Mouse (Mus musculus) ES-Bruce4 (cell line): ENCODE data around the gene Sec11a. TPM values are rescaled to one million over a fixed set of nuclear protein-coding genes. Genes with fewer than 3 reads are reported as not detected.

Experiments used
- H3K27ac ChIP-seq: 2 replicates; pipeline ENCODE4 v1.5.1; 2012; ENCODE audit warnings: low read length, inconsistent platforms; ENCODE audit not compliant: insufficient read depth
- H3K27me3 ChIP-seq: 2 replicates; pipeline ENCODE4 v1.6.1; 2012; ENCODE audit warnings: mild to moderate bottlenecking, low read length, inconsistent platforms; ENCODE audit not compliant: control insufficient read depth, poor library complexity, insufficient read depth, severe bottlenecking
- H3K36me3 ChIP-seq: 2 replicates; pipeline ENCODE4 v1.6.1; 2012; ENCODE audit warnings: inconsistent platforms, mild to moderate bottlenecking, low read length, moderate library complexity; ENCODE audit not compliant: control insufficient read depth, poor library complexity, insufficient read depth, severe bottlenecking
- H3K4me1 ChIP-seq: one replicate; pipeline ENCODE4 v1.8.1; 2011; ENCODE audit warnings: low read length; ENCODE audit not compliant: control insufficient read depth, insufficient read depth
- H3K4me3 ChIP-seq: 2 replicates; pipeline ENCODE4 v1.5.1; 2011; ENCODE audit warnings: low read depth, mild to moderate bottlenecking, low read length
- H3K9ac ChIP-seq: 2 replicates; pipeline ENCODE4 v1.6.1; 2012; ENCODE audit warnings: low read depth, mild to moderate bottlenecking, inconsistent platforms; ENCODE audit not compliant: poor library complexity, severe bottlenecking
- H3K9me3 ChIP-seq: replicated peaks from 2 replicates; pipeline ENCODE4 v1.6.1; 2012; ENCODE audit warnings: mild to moderate bottlenecking, low read length, inconsistent platforms; ENCODE audit not compliant: control insufficient read depth, poor library complexity, insufficient read depth, severe bottlenecking
- CTCF ChIP-seq: IDR thresholded peaks from one replicate; pipeline ENCODE4 v1.8.1; 2011; ENCODE audit warnings: low read depth, low read length
- EP300 ChIP-seq: IDR thresholded peaks from 2 replicates; pipeline ENCODE4 v1.6.1; 2011; ENCODE audit warnings: low read depth, low read length; ENCODE audit not compliant: insufficient read depth
- POLR2A ChIP-seq: IDR thresholded peaks from one replicate; pipeline ENCODE4 v1.8.1; 2011; ENCODE audit warnings: low read length; ENCODE audit not compliant: insufficient read depth
- polyA plus RNA-seq: library from polyadenylated mRNA; stranded (reverse); fragments of >200 nt; gene quantifications from 2 replicates; pipeline ENCODE4 v1.2.4, GENCODE M21; 2011; ENCODE audit warnings: low read depth; ENCODE audit not compliant: missing spikeins, insufficient read depth, insufficient read length

Sec11a gene
- polyA plus RNA-seq, 1 experiment, result 121 TPM

DNA sequence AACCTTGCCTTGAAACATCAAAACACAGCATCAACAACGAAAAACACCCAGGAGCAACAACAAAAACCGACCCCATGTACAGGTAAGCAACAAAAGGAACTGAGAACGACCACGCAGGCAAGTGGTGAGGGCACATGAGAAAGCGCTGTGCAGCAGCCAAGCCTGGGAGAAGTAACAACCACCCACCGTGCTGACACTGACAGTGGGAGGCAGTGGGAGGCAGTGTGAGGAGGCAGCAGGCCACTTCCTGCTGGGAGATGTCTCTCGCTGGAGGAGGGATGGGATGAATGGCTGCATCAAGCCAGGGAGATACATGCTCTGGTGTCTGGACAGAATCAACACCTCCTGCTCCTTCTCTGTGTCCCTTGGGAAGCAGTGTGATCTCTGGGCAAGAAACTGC, 50.4 kb downstream of the Sec11a start:
- no peaks in the 10 kb centered on the region for H3K27me3 ChIP-seq
- TF ChIP-seq POLR2A (no peak), EP300 (no peak), CTCF (no peak)
- H3K36me3 ChIP-seq, result peaks cover 37% of the 10 kb centered on the region
- no peaks in the 10 kb centered on the region for H3K4me1 ChIP-seq
- no peaks in the 10 kb centered on the region for H3K9me3 ChIP-seq
- H3K4me3 ChIP-seq, result no peak overlapping the region
- no peak overlapping the region for H3K9ac ChIP-seq
- H3K27ac ChIP-seq, result no peak overlapping the region

DNA sequence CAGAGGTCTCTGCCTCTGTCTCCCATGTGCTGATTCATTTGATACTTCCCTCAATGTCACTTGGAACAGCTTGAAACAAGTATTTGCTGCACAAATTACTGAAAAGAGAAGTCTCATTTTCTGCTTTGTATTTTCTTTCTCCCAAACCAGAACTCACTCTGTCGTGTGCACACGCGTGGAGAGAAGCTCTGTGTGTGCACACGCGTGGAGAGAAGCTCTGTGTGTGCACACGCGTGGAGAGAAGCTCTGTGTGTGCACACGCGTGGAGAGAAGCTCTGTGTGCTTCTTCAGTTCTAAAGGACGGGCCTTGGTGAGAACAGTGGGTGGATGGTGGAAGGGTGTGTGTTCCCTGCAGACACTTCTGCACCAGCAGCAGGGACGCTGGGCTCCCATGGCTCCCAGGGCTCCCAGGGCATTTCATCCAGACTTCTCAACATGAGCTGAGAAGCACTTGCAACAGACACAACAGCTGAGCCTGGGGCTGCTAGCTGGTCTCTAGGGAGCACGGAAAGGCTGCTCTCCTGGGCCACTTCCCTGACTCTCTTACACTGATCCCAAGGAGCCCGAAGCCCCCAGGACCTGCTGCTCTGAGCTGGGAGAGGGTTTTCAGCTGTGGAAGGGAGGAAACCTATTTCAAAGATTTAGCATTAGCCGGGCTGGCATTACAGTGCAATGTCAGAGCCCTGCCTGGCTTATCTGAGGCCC, 52.6 kb downstream of the Sec11a start:
- no peak overlapping the region for H3K27ac ChIP-seq
- no peak overlapping the region for H3K4me3 ChIP-seq
- no peak overlapping the region for H3K9ac ChIP-seq
- no peaks in the 10 kb centered on the region for H3K9me3 ChIP-seq
- TF ChIP-seq POLR2A (no peak), CTCF (no peak), EP300 (no peak)
- H3K4me1 ChIP-seq, result no peaks in the 10 kb centered on the region
- peaks cover 51% of the 10 kb centered on the region for H3K36me3 ChIP-seq
- no peaks in the 10 kb centered on the region for H3K27me3 ChIP-seq

DNA sequence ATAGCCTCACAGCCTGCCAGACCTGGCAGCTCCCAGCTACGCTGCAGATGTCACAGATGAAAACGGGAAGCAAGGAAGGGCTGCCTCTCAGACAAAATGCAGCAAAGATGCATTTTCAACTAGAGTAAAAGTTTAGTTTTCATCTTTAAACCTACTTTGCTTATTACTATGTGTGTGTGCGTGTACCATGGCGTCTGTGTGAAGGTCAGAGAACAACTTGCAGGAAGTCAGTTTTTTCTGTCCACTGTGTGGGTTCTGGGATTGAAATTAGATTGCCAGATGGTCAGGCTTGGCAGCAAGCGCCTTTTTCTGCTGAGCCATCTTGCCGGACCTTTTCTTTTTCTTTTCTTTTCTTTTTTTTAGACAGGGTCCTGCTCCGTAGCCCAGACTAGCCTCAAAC, 53.4 kb downstream of the Sec11a start:
- no peak overlapping the region for H3K27ac ChIP-seq
- H3K4me3 ChIP-seq, result no peak overlapping the region
- TF ChIP-seq EP300 (no peak), CTCF (no peak), POLR2A (no peak)
- H3K27me3 ChIP-seq, result no peaks in the 10 kb centered on the region
- H3K9ac ChIP-seq, result no peak overlapping the region
- H3K36me3 ChIP-seq, result peaks cover 51% of the 10 kb centered on the region
- H3K4me1 ChIP-seq, result peaks cover 2% of the 10 kb centered on the region
- H3K9me3 ChIP-seq, result no peaks in the 10 kb centered on the region

DNA sequence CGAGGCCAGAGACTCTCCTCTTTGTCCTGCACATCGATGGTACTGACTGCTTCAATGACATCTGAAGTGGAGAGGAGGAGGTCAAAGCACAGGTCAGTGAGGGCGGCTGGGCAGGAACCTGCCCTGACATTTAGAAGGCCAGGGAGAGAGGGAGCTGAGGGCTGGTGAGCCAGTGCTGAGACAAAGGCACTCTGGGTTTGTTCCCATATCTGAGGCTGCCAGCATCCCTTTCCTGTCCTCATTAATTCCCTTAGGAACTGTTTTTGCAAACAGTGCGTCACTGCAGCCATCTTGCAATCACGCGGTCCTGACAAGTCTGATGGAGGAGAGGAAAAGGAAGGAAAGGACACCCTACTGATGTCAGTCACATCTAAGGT, 53.8 kb downstream of the Sec11a start:
- TF ChIP-seq CTCF (no peak), EP300 (no peak), POLR2A (no peak)
- Histone ChIP-seq H3K9ac (no peak overlapping the region), H3K36me3 (peaks cover 48% of the 10 kb centered on the region), H3K27me3 (no peaks in the 10 kb centered on the region), H3K27ac (no peak overlapping the region), H3K4me1 (peaks cover 2% of the 10 kb centered on the region), H3K4me3 (no peak overlapping the region), H3K9me3 (no peaks in the 10 kb centered on the region)

DNA sequence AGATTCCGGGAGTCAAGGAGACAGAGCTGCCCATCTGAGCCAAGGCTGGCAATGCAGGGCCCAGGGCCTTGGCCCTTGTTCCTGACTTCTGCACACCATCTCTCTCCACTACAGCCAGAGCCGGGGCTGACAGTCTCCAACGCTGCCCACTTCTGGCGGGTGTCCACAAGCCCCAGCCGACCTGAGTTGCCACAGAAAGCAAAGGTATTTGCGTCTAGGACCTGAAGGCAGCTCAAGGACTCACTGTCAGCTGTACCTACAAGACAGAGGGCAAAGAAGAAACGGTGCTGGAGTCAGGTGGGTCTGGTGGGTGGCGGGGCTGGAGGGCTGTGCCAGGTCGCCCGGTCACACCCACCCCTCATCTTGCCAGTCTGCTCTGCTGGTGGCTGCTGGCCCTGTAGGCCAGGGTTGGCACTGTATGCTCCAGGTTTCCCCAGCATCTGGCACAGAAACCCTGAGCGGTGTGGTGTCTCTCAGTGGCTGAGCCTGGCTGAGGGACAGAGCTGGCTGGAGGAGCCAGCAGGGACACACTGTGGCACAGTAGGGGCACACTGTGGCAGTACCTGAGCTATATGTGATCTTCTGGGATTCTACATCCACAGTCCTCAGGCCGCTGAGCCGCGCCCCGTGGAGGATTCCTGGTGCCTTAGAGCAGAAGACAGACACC, 54.4 kb downstream of the Sec11a start:
- no peak overlapping the region for H3K27ac ChIP-seq
- H3K36me3 ChIP-seq, result peaks cover 44% of the 10 kb centered on the region
- peaks cover 2% of the 10 kb centered on the region for H3K4me1 ChIP-seq
- H3K4me3 ChIP-seq, result no peak overlapping the region
- TF ChIP-seq POLR2A, result no peak
- TF ChIP-seq EP300, result no peak
- no peak for TF ChIP-seq CTCF
- H3K9me3 ChIP-seq, result no peaks in the 10 kb centered on the region
- no peak overlapping the region for H3K9ac ChIP-seq
- no peaks in the 10 kb centered on the region for H3K27me3 ChIP-seq

DNA sequence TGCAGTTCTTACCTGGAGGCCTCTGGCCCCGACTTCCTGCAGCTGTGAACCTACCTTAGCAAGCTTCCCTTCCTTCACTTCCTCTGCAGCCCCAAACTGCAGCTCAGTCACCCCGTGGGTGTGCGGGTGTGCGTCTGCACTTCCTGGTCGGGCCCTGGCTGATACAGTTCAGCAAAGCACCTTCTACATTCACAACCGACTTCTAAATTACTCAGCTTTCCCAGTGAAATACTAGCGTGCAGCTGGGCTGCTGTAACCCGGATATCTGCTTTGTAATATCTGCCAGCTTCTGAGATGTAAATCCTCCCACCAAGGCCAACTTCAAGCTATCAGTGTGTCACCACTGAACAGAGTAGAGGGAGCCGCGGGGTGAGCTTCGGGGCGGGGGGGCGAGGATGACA, 57.7 kb downstream of the Sec11a start:
- H3K36me3 ChIP-seq, result peaks cover 31% of the 10 kb centered on the region
- no peaks in the 10 kb centered on the region for H3K27me3 ChIP-seq
- H3K27ac ChIP-seq, result peak overlapping the region; percentile 86
- H3K4me1 ChIP-seq, result peaks cover 2% of the 10 kb centered on the region
- TF ChIP-seq EP300, result no peak
- no peak for TF ChIP-seq POLR2A
- no peak for TF ChIP-seq CTCF
- peak overlapping the region; percentile 12; the same call in 1 of the 2 replicates for H3K9ac ChIP-seq
- no peaks in the 10 kb centered on the region for H3K9me3 ChIP-seq
- H3K4me3 ChIP-seq, result no peak overlapping the region
